Mouse (Mus musculus): Measurements from ENCODE around the gene Dnajc30. TPM values are rescaled to one million over a fixed set of nuclear protein-coding genes. Genes with fewer than 3 reads are reported as not detected.
A peak's percentile ranks its signal among the peaks of the same experiment; 100 is the strongest.

Dnajc30 gene
- polyA plus RNA-seq (2016; fragmentation: Nextera tagmentation; extraction: Ambion mirVana), result 31.9 and 34.2 TPM in 2 replicates

- Histone ChIP-seq H3K36me3 (peaks cover 58% of the 10 kb centered on the region), H3K4me3 (peak within 1 kb of the TSS; percentile 94), H3K4me2 (replicated peaks) (peak within 1 kb of the TSS; percentile 93), H3K27me3 (no peaks in the 10 kb centered on the region), H3K9me3 (0 out of 2 replicates have a peak, but pooled peaks cover 7% of the 10 kb centered on the region), H3K9ac (peak within 1 kb of the TSS; percentile 79), H3K27ac (peak within 1 kb of the TSS; percentile 60; the same call in 1 of the 2 replicates), H3K4me1 (0 out of 2 replicates have a peak, but pooled peaks cover 11% of the 10 kb centered on the region)
- under 1% methylated on average over 52 of the region's 52 CpGs for WGBS
- ATAC-seq (ENCODE audit: insufficient number of reproducible peaks, insufficient read depth, low FRiP score, low TSS enrichment), result peak; percentile 93
Observed at GRCm38 (mm10) chr5:135063629-135064381, at the start of gene Dnajc30. Gene Dnajc30 (plus strand): TSS chr5:135064202.

- Histone ChIP-seq H3K4me1 (peaks cover 25% of the 10 kb centered on the region), H3K4me3 (no peak overlapping the region), H3K27ac (no peak overlapping the region), H3K4me2 (replicated peaks) (no peak overlapping the region), H3K27me3 (0 out of 2 replicates have a peak, but pooled peaks cover 3% of the 10 kb centered on the region), H3K9me3 (no peaks in the 10 kb centered on the region), H3K9ac (no peak overlapping the region), H3K36me3 (no peaks in the 10 kb centered on the region)
- ATAC-seq (ENCODE audit: insufficient number of reproducible peaks, insufficient read depth, low FRiP score, low TSS enrichment), result no peak
- 15% methylated on average over 7 of the region's 7 CpGs for WGBS
Observed at GRCm38 (mm10) chr5:135015497-135015896, 48.5 kb upstream of the Dnajc30 start.

- H3K4me1 ChIP-seq, result peaks cover 17% of the 10 kb centered on the region
- H3K27me3 ChIP-seq, result 0 out of 2 replicates have a peak, but pooled peaks cover 3% of the 10 kb centered on the region
- H3K4me2 ChIP-seq (replicated peaks), result no peak overlapping the region
- no peaks in the 10 kb centered on the region for H3K9me3 ChIP-seq
- H3K27ac ChIP-seq, result no peak overlapping the region
- H3K9ac ChIP-seq, result no peak overlapping the region
- H3K4me3 ChIP-seq, result no peak overlapping the region
- no peak for ATAC-seq (ENCODE audit: insufficient number of reproducible peaks, insufficient read depth, low FRiP score, low TSS enrichment)
- WGBS, result 59% methylated on average over 4 of the region's 4 CpGs
- H3K36me3 ChIP-seq, result no peaks in the 10 kb centered on the region
Observed at GRCm38 (mm10) chr5:135016224-135016759, 47.7 kb upstream of the Dnajc30 start.

GRCm38 (mm10) chr5:135021814-135022213, 42.2 kb upstream of the Dnajc30 start:
- Histone ChIP-seq H3K4me1 (peaks cover 24% of the 10 kb centered on the region), H3K4me2 (replicated peaks) (no peak overlapping the region), H3K9me3 (no peaks in the 10 kb centered on the region), H3K4me3 (no peak overlapping the region), H3K9ac (no peak overlapping the region), H3K36me3 (no peaks in the 10 kb centered on the region), H3K27ac (no peak overlapping the region), H3K27me3 (0 out of 2 replicates have a peak, but pooled peaks cover 3% of the 10 kb centered on the region)
- 76% methylated on average over 6 of the region's 6 CpGs for WGBS
- no peak for ATAC-seq (ENCODE audit: insufficient number of reproducible peaks, insufficient read depth, low FRiP score, low TSS enrichment)

DNA sequence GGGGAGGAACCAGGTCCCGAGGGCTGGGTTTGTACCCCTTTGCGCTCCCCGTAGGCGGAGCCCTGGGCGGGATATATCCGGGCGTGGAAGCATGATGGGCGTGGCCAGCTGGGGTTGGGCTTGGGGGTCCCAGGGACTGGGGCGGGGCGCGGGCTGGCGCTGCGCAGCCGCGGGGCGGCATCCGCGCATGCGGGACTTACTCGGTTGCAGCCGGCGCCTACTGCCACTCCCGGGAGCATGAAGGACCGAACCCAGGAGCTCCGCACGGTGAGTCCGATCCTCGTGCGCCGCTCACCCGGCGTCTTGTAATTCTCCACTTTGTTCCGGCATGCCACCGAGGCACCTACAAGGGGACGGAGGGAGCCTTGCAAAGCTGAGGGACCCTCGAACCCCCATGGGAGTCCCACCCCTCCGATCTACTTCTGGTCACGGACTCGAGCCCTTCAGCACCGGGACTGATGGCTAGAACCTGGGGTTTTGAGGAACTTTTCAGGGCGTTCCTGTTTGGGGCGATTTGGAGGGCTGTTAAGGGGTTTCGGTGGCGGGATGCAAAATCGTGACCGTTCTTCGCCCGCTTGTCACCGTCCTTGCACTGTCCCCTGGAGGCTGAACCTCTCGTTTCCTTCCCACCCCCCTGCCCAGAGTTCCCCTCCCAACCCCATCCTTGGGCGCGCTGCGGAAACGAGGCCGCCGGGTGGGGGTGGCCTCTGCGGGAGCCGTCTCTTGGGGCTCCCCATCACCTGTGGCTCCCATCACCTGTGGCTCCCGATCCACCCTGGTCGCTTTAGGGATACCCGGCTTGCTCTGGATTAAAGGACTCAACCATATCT, 40.4 kb upstream of the Dnajc30 start, which contains the start of gene Stx1a:
Gene Stx1a, plus strand, starts transcription at position 139 of the 830 bp plus-strand sequence.
- Histone ChIP-seq H3K9ac (peak within 1 kb of the TSS; percentile 75), H3K27me3 (no peaks in the 10 kb centered on the region), H3K36me3 (no peaks in the 10 kb centered on the region), H3K4me3 (peak within 1 kb of the TSS; percentile 67), H3K9me3 (no peaks in the 10 kb centered on the region), H3K4me1 (peaks cover 27% of the 10 kb centered on the region), H3K4me2 (replicated peaks) (peak within 1 kb of the TSS; percentile 98), H3K27ac (0 out of 2 replicates have a peak within 1 kb of the TSS, but pooled peaks have one; percentile 25)
- under 1% methylated on average over 61 of the region's 61 CpGs for WGBS
- peak; percentile 81 for ATAC-seq (ENCODE audit: insufficient number of reproducible peaks, insufficient read depth, low FRiP score, low TSS enrichment)

DNA sequence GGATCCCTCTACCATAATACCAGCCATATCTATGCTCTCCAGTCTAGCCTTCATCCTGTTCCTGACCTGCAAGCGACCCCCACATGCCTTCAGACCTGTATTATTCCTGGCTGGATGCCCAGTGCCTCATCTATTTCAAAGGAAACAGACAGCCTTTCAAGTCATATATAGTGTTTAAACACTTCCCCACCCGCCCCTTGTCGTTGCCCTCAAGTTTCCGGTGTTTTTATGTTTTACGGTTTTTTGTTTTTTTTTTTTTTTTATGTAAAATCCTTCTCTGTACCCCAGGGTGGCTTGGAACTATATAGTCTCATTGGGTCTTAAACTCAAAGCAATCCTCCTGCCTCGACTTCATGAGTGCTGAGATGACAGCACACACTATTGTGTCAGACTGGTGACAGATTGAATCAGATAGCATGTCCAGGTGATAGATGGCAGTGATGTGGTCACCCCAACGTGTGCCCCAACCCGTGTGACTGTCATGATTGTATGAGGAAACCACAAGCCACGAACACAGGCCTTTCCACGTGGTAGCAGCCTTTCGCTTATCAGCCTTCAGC, 39.3 kb upstream of the Dnajc30 start:
- H3K27me3 ChIP-seq, result no peaks in the 10 kb centered on the region
- no peak for ATAC-seq (ENCODE audit: insufficient number of reproducible peaks, insufficient read depth, low FRiP score, low TSS enrichment)
- H3K4me2 ChIP-seq (replicated peaks), result peak overlapping the region; percentile 98
- no peak overlapping the region for H3K9ac ChIP-seq
- H3K4me1 ChIP-seq, result peaks cover 38% of the 10 kb centered on the region
- no peak overlapping the region for H3K27ac ChIP-seq
- H3K36me3 ChIP-seq, result no peaks in the 10 kb centered on the region
- 40% methylated on average over 11 of the region's 11 CpGs for WGBS
- H3K4me3 ChIP-seq, result peak overlapping the region; percentile 67; the same call in 1 of the 2 replicates
- H3K9me3 ChIP-seq, result no peaks in the 10 kb centered on the region

- Histone ChIP-seq H3K4me1 (peaks cover 38% of the 10 kb centered on the region), H3K9me3 (no peaks in the 10 kb centered on the region), H3K27ac (no peak overlapping the region), H3K36me3 (no peaks in the 10 kb centered on the region), H3K27me3 (no peaks in the 10 kb centered on the region), H3K4me2 (replicated peaks) (peak overlapping the region; percentile 98), H3K4me3 (no peak overlapping the region), H3K9ac (0 out of 2 replicates have a peak overlapping the region, but pooled peaks have one; percentile 39)
- 3% methylated on average over 5 of the region's 7 CpGs for WGBS
- ATAC-seq (ENCODE audit: insufficient number of reproducible peaks, insufficient read depth, low FRiP score, low TSS enrichment), result no peak
Observed at GRCm38 (mm10) chr5:135025899-135026298, 38.1 kb upstream of the Dnajc30 start.

DNA sequence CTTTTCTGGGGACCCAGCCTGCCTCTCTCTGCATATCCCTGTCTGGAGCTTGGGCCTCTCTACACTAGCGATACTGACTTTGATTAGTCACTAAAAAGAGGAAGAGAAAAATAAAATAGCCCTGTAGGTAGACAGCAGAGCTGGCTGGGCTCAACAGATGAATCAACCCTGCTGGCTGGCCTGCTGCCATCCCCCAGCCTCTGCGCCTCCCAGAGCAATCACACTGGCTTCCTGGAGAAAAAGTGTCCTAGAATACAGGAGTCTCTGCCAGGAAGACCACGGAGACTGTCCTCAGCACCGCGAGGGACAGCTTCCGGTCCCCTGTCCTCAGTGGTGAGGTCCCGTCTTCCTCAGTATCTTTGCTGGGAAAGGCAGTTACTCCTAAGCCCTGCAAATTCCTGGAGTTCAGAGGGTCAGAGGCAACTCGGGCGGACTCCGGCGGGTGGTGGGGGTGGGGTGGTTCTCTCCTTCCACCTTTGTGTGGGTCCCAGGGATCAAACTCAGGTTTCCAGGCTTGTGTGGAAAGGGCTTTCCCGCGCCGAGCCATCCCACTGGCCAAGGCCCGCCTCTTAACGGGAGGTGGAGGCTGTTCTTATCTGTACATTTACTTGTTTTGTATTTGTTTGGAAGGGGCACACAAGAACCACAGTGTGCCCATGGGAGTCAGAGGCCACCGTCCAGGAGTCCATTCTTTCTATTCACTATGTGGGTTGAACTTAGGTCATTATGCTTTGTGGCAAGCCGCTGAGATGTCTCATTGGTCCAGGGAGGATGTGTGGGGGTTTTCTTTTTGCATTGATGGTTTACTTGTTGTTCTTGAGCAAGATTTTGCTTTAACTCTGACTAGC, 34.8 kb upstream of the Dnajc30 start:
- Histone ChIP-seq H3K36me3 (no peaks in the 10 kb centered on the region), H3K27ac (0 out of 2 replicates have a peak overlapping the region, but pooled peaks have one; percentile 24), H3K9me3 (no peaks in the 10 kb centered on the region), H3K4me3 (no peak overlapping the region), H3K4me2 (replicated peaks) (0 out of 2 replicates have a peak overlapping the region, but pooled peaks have one; percentile 16), H3K9ac (no peak overlapping the region), H3K4me1 (peaks cover 33% of the 10 kb centered on the region), H3K27me3 (no peaks in the 10 kb centered on the region)
- 52% methylated on average over 18 of the region's 18 CpGs for WGBS
- ATAC-seq (ENCODE audit: insufficient number of reproducible peaks, insufficient read depth, low FRiP score, low TSS enrichment), result no peak

DNA sequence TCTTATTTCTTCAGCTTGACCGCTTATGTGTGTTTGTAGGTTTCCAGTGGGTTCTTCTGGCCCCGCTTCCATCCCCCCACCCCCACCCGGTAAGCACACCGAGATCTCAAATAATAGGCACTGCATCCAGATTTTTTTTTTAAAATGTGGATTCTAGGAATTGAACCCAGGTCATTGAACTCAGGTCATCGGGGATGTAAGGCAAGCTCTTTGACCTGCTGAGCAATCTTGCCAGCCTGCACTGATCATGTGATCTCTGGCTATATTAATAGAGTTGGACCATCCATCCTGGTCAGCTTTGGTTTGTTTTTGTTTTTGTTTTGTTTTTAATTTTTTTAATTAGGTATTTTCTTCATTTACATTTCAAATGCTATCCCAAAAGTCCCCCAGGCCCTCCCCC, 31.4 kb upstream of the Dnajc30 start:
- Histone ChIP-seq H3K4me1 (peaks cover 13% of the 10 kb centered on the region), H3K9ac (no peak overlapping the region), H3K27ac (no peak overlapping the region), H3K4me3 (no peak overlapping the region), H3K36me3 (peaks cover 3% of the 10 kb centered on the region; the same call in 1 of the 2 replicates), H3K27me3 (no peaks in the 10 kb centered on the region), H3K4me2 (replicated peaks) (no peak overlapping the region), H3K9me3 (no peaks in the 10 kb centered on the region)
- no peak for ATAC-seq (ENCODE audit: insufficient number of reproducible peaks, insufficient read depth, low FRiP score, low TSS enrichment)
- WGBS, result 84% methylated on average over 5 of the region's 5 CpGs

DNA sequence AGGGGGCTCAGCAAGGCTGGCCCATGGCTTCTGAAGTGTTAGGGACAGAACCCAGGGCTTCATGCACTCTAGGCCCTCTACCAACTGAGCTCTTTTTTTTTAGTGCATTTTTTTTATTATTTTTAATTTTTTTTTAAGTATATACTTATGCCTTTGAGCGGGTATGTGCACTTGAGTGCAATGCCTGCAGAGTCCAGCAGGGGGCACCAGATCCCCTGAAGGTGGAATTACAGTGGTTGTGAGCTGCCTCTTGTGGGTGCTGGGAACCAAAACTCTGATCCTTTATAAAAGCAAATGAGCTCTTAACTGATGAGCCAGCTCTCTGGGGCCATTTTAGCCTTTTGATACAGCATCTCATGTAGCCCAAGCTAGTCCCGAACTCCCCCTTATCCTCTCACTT, 29.4 kb upstream of the Dnajc30 start:
- peaks cover 23% of the 10 kb centered on the region for H3K36me3 ChIP-seq
- no peak overlapping the region for H3K4me2 ChIP-seq (replicated peaks)
- H3K4me1 ChIP-seq, result peaks cover under 1% of the 10 kb centered on the region; the same call in 1 of the 2 replicates
- no peaks in the 10 kb centered on the region for H3K9me3 ChIP-seq
- no peaks in the 10 kb centered on the region for H3K27me3 ChIP-seq
- H3K27ac ChIP-seq, result no peak overlapping the region
- H3K4me3 ChIP-seq, result no peak overlapping the region
- ATAC-seq (ENCODE audit: insufficient number of reproducible peaks, insufficient read depth, low FRiP score, low TSS enrichment), result no peak
- 97% methylated on average over 2 of the region's 2 CpGs for WGBS
- no peak overlapping the region for H3K9ac ChIP-seq
